Mouse (Mus musculus) lung, adult 2 months (tissue): ENCODE measurements around the gene Bcas3. TPM values are rescaled to one million over a fixed set of nuclear protein-coding genes. Genes with fewer than 3 reads are reported as not detected.
A peak's percentile ranks its signal among the peaks of the same experiment; 100 is the strongest.

Experiments used
- DNase-seq: peaks from one replicate; pipeline ENCODE4 v3.0.0; 2022
- H3K4me1 ChIP-seq: fragments of 200-500 bp; 2 replicates; pipeline ENCODE4 v1.6.1; 2011; ENCODE audit warnings: low read length; ENCODE audit not compliant: control insufficient read depth, insufficient read depth
- H3K4me3 ChIP-seq: fragments of 200-500 bp; replicated peaks from 2 replicates; pipeline ENCODE3; 2011; ENCODE audit warnings: low read depth, mild to moderate bottlenecking, control low read depth, low read length; ENCODE audit errors: extremely low read depth
- CTCF ChIP-seq: fragments of 200-500 bp; IDR thresholded peaks from 2 replicates; pipeline ENCODE4 v1.5.1; 2011; ENCODE audit warnings: mild to moderate bottlenecking, low read length, control low read depth; ENCODE audit not compliant: insufficient read depth
- POLR2A ChIP-seq: fragments of 200-500 bp; IDR thresholded peaks from 2 replicates; pipeline ENCODE4 v1.6.1; 2011; ENCODE audit warnings: low read depth, mild to moderate bottlenecking, control low read depth, low read length, borderline replicate concordance; ENCODE audit errors: extremely low read depth
- WGBS: fragments of 180-500 bp; shearing (Covaris S2); methylation state at CpG from one replicate; pipeline ENCODE4 v1.1.7; 2018; 5-methylcytosine and 5-hydroxymethylcytosine counted together
- polyA plus RNA-seq: library from polyadenylated mRNA; depleted of rRNA; stranded (reverse); fragments of >200 nt; gene quantifications from 2 replicates; pipeline ENCODE4 v1.2.3, GENCODE M21; 2012

Gene Bcas3
- polyA plus RNA-seq, 1 experiment: 55.7 TPM

DNA sequence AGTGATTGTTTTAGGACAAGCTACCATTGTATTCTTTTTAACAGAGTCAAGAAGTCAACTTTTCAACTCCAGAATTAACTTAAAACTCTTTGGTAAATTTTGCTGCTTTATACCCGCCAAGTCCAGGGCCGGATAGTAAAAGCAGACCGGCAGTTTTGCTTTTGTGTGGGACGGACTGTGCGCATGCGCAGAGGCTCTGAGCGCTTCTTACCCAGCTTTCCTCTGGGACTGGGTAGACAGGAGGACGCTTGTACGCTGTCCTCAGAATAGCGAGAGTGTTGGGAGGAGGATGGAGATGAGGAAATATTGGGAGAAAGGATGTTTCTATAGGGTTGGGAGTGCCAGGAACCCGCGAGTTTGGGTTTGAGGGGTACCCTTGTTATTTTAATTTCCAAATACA, 171.2 kb downstream of the Bcas3 start:
- no peak overlapping the region for H3K4me3 ChIP-seq
- WGBS: 41% methylated on average over 12 of the region's 12 CpGs
- peaks cover 18% of the 10 kb centered on the region for H3K4me1 ChIP-seq
- TF ChIP-seq CTCF (no peak), POLR2A (peak; percentile 37; the same call in 1 of the 2 replicates)
- DNase-seq: peak; percentile 54

DNA sequence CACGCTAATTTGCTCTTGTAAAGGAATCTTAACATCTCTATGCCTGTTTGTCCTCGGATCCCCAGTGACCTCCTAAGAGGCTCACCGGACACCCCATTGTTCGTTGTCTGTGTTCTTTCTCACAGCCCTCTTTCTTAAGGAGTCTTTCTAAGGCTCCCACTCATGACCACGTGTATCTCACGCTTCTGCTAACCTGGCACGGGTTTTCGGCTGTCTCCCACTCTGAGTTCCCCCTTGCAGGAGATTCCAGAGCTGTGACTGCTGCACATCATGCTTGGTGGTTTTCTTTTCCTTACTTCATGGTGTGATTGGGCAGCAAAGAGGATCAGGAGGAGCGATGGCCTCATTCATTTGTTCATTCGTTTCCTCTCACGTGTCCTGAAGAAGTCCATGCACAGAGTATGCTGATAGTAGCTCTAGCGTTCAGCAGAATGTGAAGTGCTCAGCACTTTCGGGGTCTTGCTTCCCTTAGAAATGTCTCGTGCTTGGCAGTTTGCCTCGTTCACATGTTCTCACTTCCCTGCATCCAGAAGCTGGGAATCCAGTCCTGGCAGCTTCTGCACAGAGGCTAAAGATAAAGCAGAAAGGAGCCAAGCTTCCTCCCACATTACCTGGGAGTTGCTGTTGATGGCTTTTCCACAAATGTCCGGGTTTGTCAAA, 172.0 kb downstream of the Bcas3 start:
- H3K4me3 ChIP-seq: peak overlapping the region; percentile 9
- WGBS: 35% methylated on average over 16 of the region's 16 CpGs
- H3K4me1 ChIP-seq: peaks cover 18% of the 10 kb centered on the region
- no peak for DNase-seq
- TF ChIP-seq CTCF (no peak), POLR2A (no peak)

DNA sequence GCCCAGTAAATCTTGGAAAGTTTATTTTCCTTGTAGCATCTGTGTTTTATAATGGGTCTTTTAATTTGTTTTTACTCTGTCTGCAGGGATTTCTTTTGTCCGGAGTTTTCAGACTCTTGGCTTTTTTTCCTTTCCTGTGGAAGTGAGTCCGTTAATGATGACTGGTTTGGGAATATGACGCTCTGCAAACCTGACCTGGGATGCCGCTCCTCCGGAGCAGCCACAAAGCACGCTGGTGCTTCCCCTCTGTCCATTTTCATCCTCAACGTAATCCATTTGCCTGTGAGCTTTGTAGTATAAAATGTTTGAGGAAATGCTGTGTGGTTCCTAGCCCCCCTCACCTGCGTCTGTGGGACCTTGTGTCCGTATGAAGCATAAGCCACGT, 172.5 kb downstream of the Bcas3 start:
- peak overlapping the region; percentile 6 for H3K4me3 ChIP-seq
- WGBS: 34% methylated on average over 10 of the region's 10 CpGs
- TF ChIP-seq POLR2A (no peak), CTCF (no peak)
- H3K4me1 ChIP-seq: peaks cover 18% of the 10 kb centered on the region
- no peak for DNase-seq

DNA sequence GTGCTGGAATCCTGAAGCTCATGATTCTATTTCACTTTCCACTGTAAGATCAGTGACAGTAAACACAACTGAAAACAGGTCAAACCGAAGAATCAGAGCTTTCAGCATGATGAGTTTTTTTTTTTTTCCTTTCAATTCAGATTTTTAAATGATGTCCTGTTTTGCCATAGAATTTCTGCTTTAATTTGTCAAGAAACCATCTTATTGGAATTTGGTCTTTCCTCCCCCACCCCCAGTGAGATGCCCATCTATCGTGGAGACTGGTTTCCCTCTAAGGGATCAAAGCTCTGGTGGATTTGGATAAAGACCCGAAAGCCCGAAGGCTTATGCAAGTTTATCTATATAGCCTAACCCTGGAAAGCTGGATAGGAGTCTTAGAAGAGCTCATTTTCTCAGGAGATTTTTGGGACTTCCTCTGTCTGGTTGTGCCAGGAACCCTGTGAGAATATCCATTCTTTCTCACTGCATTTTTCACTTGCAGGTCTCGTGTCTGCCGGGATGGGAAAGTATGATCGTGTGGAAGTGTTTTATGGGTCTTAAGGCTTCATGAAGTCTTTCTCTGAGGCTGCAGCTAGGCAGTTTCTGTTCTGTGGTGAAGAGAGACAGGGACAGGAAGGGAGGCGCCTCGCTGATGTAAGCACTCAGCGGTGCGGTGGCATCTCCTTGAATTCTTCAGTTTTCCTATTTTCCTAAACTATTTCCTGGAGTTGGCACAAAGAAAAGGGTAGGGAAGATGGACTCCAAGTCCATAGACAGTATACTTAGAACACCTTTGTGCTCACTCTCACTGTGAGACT, 173.2 kb downstream of the Bcas3 start:
- no peak for DNase-seq
- no peak overlapping the region for H3K4me3 ChIP-seq
- H3K4me1 ChIP-seq: peaks cover 13% of the 10 kb centered on the region
- 39% methylated on average over 11 of the region's 11 CpGs for WGBS
- TF ChIP-seq POLR2A (no peak), CTCF (no peak)

DNA sequence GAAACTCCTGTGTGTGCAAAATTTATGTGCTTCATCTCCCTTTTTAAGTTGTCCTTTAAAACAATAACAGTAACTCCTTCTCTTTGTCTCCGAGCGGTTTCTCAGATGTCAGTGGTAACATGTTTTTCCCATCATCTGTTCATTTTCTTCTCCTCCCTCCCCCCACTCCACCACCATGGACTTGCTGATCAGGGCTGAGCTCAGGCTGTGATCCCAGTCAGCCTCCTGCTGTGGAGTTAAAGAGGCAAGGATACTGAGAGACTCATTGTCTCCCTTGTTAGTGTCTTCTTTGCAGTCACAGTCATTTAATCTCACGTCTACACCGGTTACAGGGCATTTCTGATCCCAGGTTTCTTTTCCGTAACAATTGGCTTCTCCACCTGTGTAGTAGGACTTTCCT, 174.3 kb downstream of the Bcas3 start:
- H3K4me3 ChIP-seq: no peak overlapping the region
- TF ChIP-seq CTCF: no peak
- peaks cover 13% of the 10 kb centered on the region for H3K4me1 ChIP-seq
- DNase-seq: no peak
- WGBS: 84% methylated on average over 5 of the region's 5 CpGs

DNA sequence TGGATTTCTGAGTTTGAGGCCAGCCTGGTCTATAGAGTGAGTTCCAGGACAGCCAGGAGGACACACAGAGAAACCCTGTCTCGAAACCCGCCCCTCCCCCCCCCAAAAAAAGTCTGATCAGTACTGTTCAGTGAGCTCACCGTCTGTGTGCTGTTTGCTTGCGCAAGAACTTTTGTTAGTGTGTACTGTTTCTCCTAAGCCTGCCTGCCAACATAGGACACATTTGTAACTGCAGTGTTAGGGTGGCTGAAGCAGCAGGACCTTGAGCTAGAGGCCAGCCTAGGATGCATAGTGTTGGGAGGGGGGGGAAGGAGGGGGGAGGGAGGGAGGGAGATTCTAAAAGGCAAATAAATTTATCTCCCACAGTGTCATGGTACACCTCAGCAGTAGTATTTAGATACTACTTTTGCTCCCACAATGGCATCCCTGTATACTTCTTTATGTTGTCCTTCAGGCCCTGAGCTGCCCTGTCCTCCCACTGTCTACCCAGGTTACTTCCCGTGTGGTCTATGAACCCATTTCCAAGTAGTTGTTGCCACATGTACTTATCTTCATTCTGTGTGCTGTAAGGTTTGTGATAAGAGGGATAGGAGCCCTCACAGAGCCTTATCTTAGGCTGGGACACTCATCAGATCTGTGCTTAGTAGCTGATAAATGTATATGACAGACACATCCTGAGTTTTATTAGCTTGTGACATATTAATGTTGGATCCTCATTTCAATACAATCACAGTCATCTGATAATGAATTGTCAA, 176.7 kb downstream of the Bcas3 start:
- DNase-seq: no peak
- WGBS: 68% methylated on average over 5 of the region's 5 CpGs
- H3K4me1 ChIP-seq: peaks cover 7% of the 10 kb centered on the region
- no peak overlapping the region for H3K4me3 ChIP-seq
- no peak for TF ChIP-seq POLR2A
- TF ChIP-seq CTCF: no peak

DNA sequence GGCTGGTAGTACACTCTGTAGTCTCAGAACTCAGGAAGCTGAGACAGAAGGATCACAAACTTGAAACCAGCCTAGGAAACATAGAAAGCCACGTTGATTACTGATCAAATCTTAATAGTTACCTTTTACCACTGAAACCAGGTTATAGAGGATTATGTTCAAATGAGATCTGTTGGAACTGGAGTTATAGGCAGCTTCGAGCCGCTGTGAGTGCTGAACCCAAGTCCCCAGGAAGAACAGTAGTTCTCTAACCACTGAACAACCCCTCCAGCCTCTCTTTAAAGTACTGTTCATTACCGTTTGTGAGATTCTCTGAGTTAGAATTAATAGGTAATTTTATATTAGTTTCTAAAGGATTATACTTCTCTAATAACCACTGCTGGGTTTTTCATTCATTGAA, 188.0 kb downstream of the Bcas3 start:
- TF ChIP-seq CTCF (no peak), POLR2A (no peak)
- no peak overlapping the region for H3K4me3 ChIP-seq
- WGBS: 85% methylated on average over 4 of the region's 4 CpGs
- no peak for DNase-seq
- no peaks in the 10 kb centered on the region; the same call in 1 of the 2 replicates for H3K4me1 ChIP-seq

DNA sequence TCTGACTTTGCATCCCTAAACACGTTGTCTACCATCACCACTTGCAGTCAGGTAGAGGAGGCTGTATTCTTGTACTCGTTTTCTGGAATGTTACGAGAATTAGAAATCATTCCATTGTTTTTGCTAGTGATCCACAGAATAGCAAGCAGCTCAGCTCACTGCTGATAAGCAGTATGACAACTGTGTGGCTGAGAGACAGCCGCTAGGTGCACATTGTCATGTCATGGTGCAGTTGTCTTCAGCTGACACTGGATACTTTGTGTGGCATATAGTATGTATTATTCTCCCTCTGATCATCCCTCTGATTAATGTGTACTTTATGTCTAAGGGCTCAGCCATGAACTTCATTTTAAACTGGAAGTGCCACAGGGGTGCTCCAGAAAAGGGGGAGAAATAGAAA, 190.3 kb downstream of the Bcas3 start:
- Histone ChIP-seq H3K4me3 (no peak overlapping the region), H3K4me1 (no peaks in the 10 kb centered on the region; the same call in 1 of the 2 replicates)
- TF ChIP-seq POLR2A: no peak
- TF ChIP-seq CTCF: no peak
- WGBS: 89% methylated on average over 4 of the region's 4 CpGs
- DNase-seq: no peak

DNA sequence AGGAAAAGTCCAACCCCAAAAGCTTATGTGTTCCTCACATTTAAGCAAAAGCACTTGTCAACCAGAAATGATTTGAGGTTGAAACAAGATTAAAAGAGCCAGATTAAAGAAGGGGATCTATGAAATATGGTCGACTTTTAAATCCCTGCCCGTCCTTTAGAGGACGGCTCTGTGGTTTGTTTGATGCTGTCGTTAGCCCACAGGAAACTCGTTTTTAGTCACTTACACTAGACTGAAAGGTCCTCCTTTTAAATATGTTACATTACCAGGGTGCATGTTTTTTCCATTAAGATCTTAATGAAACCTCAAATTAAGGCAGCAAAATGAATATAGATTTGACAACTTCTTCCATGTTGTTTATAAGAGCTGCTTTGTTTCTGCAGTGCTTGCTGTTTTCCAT, 192.6 kb downstream of the Bcas3 start:
- H3K4me3 ChIP-seq: no peak overlapping the region
- WGBS: 68% methylated on average over 5 of the region's 5 CpGs
- no peaks in the 10 kb centered on the region for H3K4me1 ChIP-seq
- DNase-seq: no peak
- TF ChIP-seq POLR2A (no peak), CTCF (no peak)
